Mouse (Mus musculus): ENCODE measurements around the gene Socs4. TPM values are rescaled to one million over a fixed set of nuclear protein-coding genes. Genes with fewer than 3 reads are reported as not detected.

Socs4 gene
- polyA plus RNA-seq, 1 experiment from 2014 or later: 4.2 TPM

GRCm38 (mm10) chr14:47269056-47269455 lies 7.7 kb upstream of the Socs4 start:
- H3K36me3 ChIP-seq: peaks cover 99% of the 10 kb centered on the region
- 98% methylated on average over 4 of the region's 4 CpGs for WGBS

GRCm38 (mm10) chr14:47269706-47270105 lies 7.0 kb upstream of the Socs4 start:
- Histone ChIP-seq H3K27ac (no peak overlapping the region), H3K36me3 (peaks cover 99% of the 10 kb centered on the region), H3K4me1 (replicated peaks) (peaks cover 2% of the 10 kb centered on the region), H3K9me3 (no peaks in the 10 kb centered on the region), H3K4me3 (no peak overlapping the region), H3K27me3 (ENCODE audit: insufficient read depth, poor library complexity, severe bottlenecking) (no peaks in the 10 kb centered on the region)
- WGBS: 93% methylated on average over 2 of the region's 2 CpGs
- no peak for DNase-seq (ENCODE audit: low spot score)

More at GRCm38 (mm10) chr14:47269056-47269455, 7.7 kb upstream of the Socs4 start:
- DNase-seq (ENCODE audit: low spot score): no peak
- no peaks in the 10 kb centered on the region for H3K4me1 ChIP-seq (replicated peaks)
- no peaks in the 10 kb centered on the region for H3K27me3 ChIP-seq (ENCODE audit: insufficient read depth, poor library complexity, severe bottlenecking)
- no peak overlapping the region for H3K4me3 ChIP-seq
- H3K9me3 ChIP-seq: no peaks in the 10 kb centered on the region
- no peak overlapping the region for H3K27ac ChIP-seq

GRCm38 (mm10) chr14:47273751-47274150 lies 3.0 kb upstream of the Socs4 start:
- H3K4me3 ChIP-seq: no peak overlapping the region
- no peak overlapping the region for H3K27ac ChIP-seq
- 83% methylated on average over 3 of the region's 3 CpGs for WGBS
- no peak for DNase-seq (ENCODE audit: low spot score)
- H3K27me3 ChIP-seq (ENCODE audit: insufficient read depth, poor library complexity, severe bottlenecking): no peaks in the 10 kb centered on the region
- peaks cover 59% of the 10 kb centered on the region for H3K36me3 ChIP-seq
- peaks cover 22% of the 10 kb centered on the region for H3K4me1 ChIP-seq (replicated peaks)
- no peaks in the 10 kb centered on the region for H3K9me3 ChIP-seq

- H3K9me3 ChIP-seq: no peaks in the 10 kb centered on the region
- H3K4me1 ChIP-seq (replicated peaks): peaks cover 22% of the 10 kb centered on the region
- peak; percentile 16 for DNase-seq (ENCODE audit: low spot score)
- no peaks in the 10 kb centered on the region for H3K27me3 ChIP-seq (ENCODE audit: insufficient read depth, poor library complexity, severe bottlenecking)
- peak overlapping the region; percentile 51; the same call in 1 of the 2 replicates for H3K27ac ChIP-seq
- peaks cover 50% of the 10 kb centered on the region for H3K36me3 ChIP-seq
- H3K4me3 ChIP-seq: peak overlapping the region; percentile 83
- WGBS: 34% methylated on average over 3 of the region's 3 CpGs
These were observed 1.3 kb upstream of the Socs4 start for GRCm38 (mm10) chr14:47275417-47275816.

- H3K36me3 ChIP-seq: peaks cover 43% of the 10 kb centered on the region
- peak overlapping the region; percentile 97 for H3K27ac ChIP-seq
- H3K27me3 ChIP-seq (ENCODE audit: insufficient read depth, poor library complexity, severe bottlenecking): no peaks in the 10 kb centered on the region
- H3K4me3 ChIP-seq: peak overlapping the region; percentile 83
- no peaks in the 10 kb centered on the region for H3K9me3 ChIP-seq
- no peak for DNase-seq (ENCODE audit: low spot score)
- WGBS: 2% methylated on average over 22 of the region's 22 CpGs
- peaks cover 22% of the 10 kb centered on the region for H3K4me1 ChIP-seq (replicated peaks)
These were observed 611 bp upstream of the Socs4 start for GRCm38 (mm10) chr14:47276036-47276603.

- Histone ChIP-seq H3K9me3 (no peaks in the 10 kb centered on the region), H3K27me3 (ENCODE audit: insufficient read depth, poor library complexity, severe bottlenecking) (no peaks in the 10 kb centered on the region), H3K27ac (no peak overlapping the region), H3K4me3 (no peak overlapping the region), H3K4me1 (replicated peaks) (peaks cover 22% of the 10 kb centered on the region), H3K36me3 (peaks cover 14% of the 10 kb centered on the region)
- DNase-seq (ENCODE audit: low spot score): no peak
- WGBS: 79% methylated on average over 2 of the region's 2 CpGs
These were observed 2.3 kb downstream of the Socs4 start for GRCm38 (mm10) chr14:47279058-47279457.

GRCm38 (mm10) chr14:47281535-47281934 lies 4.8 kb downstream of the Socs4 start:
- 94% methylated on average over 4 of the region's 4 CpGs for WGBS
- Histone ChIP-seq H3K36me3 (peaks cover 14% of the 10 kb centered on the region), H3K27ac (no peak overlapping the region), H3K4me3 (no peak overlapping the region), H3K9me3 (no peaks in the 10 kb centered on the region), H3K4me1 (replicated peaks) (peaks cover 9% of the 10 kb centered on the region), H3K27me3 (ENCODE audit: insufficient read depth, poor library complexity, severe bottlenecking) (no peaks in the 10 kb centered on the region)
- DNase-seq (ENCODE audit: low spot score): no peak

- H3K27me3 ChIP-seq (ENCODE audit: insufficient read depth, poor library complexity, severe bottlenecking): no peaks in the 10 kb centered on the region
- H3K36me3 ChIP-seq: peaks cover 14% of the 10 kb centered on the region
- H3K4me3 ChIP-seq: no peak overlapping the region
- no peak overlapping the region for H3K27ac ChIP-seq
- DNase-seq (ENCODE audit: low spot score): no peak
- 95% methylated on average over 7 of the region's 7 CpGs for WGBS
- H3K9me3 ChIP-seq: no peaks in the 10 kb centered on the region
- no peaks in the 10 kb centered on the region for H3K4me1 ChIP-seq (replicated peaks)
These were observed 6.8 kb downstream of the Socs4 start for GRCm38 (mm10) chr14:47283568-47283967.

GRCm38 (mm10) chr14:47285271-47285670 lies 8.5 kb downstream of the Socs4 start:
- peaks cover 19% of the 10 kb centered on the region for H3K36me3 ChIP-seq
- no peak for DNase-seq (ENCODE audit: low spot score)
- 98% methylated on average over 2 of the region's 2 CpGs for WGBS
- no peaks in the 10 kb centered on the region for H3K4me1 ChIP-seq (replicated peaks)
- no peaks in the 10 kb centered on the region for H3K9me3 ChIP-seq
- no peaks in the 10 kb centered on the region for H3K27me3 ChIP-seq (ENCODE audit: insufficient read depth, poor library complexity, severe bottlenecking)
- no peak overlapping the region for H3K4me3 ChIP-seq
- no peak overlapping the region for H3K27ac ChIP-seq

GRCm38 (mm10) chr14:47286215-47286614 lies 9.5 kb downstream of the Socs4 start:
- Histone ChIP-seq H3K36me3 (peaks cover 23% of the 10 kb centered on the region), H3K4me3 (no peak overlapping the region), H3K27ac (no peak overlapping the region), H3K27me3 (ENCODE audit: insufficient read depth, poor library complexity, severe bottlenecking) (no peaks in the 10 kb centered on the region), H3K4me1 (replicated peaks) (no peaks in the 10 kb centered on the region), H3K9me3 (no peaks in the 10 kb centered on the region)
- 85% methylated on average over 1 of the region's 1 CpGs for WGBS
- DNase-seq (ENCODE audit: low spot score): no peak

- Histone ChIP-seq H3K27ac (no peak overlapping the region), H3K4me1 (replicated peaks) (no peaks in the 10 kb centered on the region), H3K36me3 (peaks cover 23% of the 10 kb centered on the region), H3K9me3 (no peaks in the 10 kb centered on the region), H3K4me3 (no peak overlapping the region), H3K27me3 (ENCODE audit: insufficient read depth, poor library complexity, severe bottlenecking) (no peaks in the 10 kb centered on the region)
- WGBS: 85% methylated on average over 5 of the region's 5 CpGs
- DNase-seq (ENCODE audit: low spot score): no peak
These were observed 10.3 kb downstream of the Socs4 start for GRCm38 (mm10) chr14:47287021-47287420.

- H3K27ac ChIP-seq: no peak overlapping the region
- no peaks in the 10 kb centered on the region; the same call in 1 of the 2 replicates for H3K4me1 ChIP-seq (replicated peaks)
- H3K36me3 ChIP-seq: peaks cover 17% of the 10 kb centered on the region
- no peaks in the 10 kb centered on the region for H3K9me3 ChIP-seq
- no peak for DNase-seq (ENCODE audit: low spot score)
- WGBS: 88% methylated on average over 1 of the region's 1 CpGs
- H3K27me3 ChIP-seq (ENCODE audit: insufficient read depth, poor library complexity, severe bottlenecking): no peaks in the 10 kb centered on the region
- no peak overlapping the region for H3K4me3 ChIP-seq
These were observed 15.0 kb downstream of the Socs4 start for GRCm38 (mm10) chr14:47291772-47292171.

GRCm38 (mm10) chr14:47294136-47294535 lies 17.4 kb downstream of the Socs4 start:
- H3K4me3 ChIP-seq: no peak overlapping the region
- H3K4me1 ChIP-seq (replicated peaks): peaks cover 11% of the 10 kb centered on the region; the same call in 1 of the 2 replicates
- peaks cover 17% of the 10 kb centered on the region for H3K36me3 ChIP-seq
- DNase-seq (ENCODE audit: low spot score): no peak
- no peak overlapping the region for H3K27ac ChIP-seq
- 69% methylated on average over 4 of the region's 4 CpGs for WGBS
- H3K9me3 ChIP-seq: no peaks in the 10 kb centered on the region
- H3K27me3 ChIP-seq (ENCODE audit: insufficient read depth, poor library complexity, severe bottlenecking): no peaks in the 10 kb centered on the region

GRCm38 (mm10) chr14:47296232-47296631 lies 19.5 kb downstream of the Socs4 start:
- no peak overlapping the region for H3K4me3 ChIP-seq
- H3K9me3 ChIP-seq: no peaks in the 10 kb centered on the region
- H3K4me1 ChIP-seq (replicated peaks): peaks cover 23% of the 10 kb centered on the region
- DNase-seq (ENCODE audit: low spot score): no peak
- peaks cover 12% of the 10 kb centered on the region for H3K36me3 ChIP-seq
- WGBS: 70% methylated on average over 2 of the region's 2 CpGs
- H3K27me3 ChIP-seq (ENCODE audit: insufficient read depth, poor library complexity, severe bottlenecking): no peaks in the 10 kb centered on the region
- H3K27ac ChIP-seq: no peak overlapping the region
